Mouse (Mus musculus): ENCODE data around the gene Dync1li1.

The Dync1li1 gene

DNA sequence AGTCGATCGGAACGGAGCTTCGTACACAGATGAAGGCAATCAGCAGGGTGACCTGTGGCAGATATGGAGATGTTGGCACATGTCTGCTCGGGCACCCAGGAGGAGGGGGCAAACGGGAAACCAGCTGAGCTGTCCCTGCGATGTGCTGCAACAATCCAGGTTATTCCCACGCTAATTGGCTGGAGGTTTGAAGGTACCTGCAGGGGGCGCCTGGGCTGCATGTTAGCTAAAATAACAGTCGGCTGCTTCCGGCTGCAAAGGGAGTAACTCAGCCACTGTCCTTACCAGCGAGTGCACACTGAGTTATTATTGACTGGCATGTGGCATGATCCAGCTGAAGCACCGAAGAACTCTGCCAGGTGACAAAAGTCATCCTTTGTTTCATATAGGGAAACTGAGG lies 74.8 kb downstream of the Dync1li1 start:
- no peak for DNase-seq (ENCODE audit: low read depth in 1 of 2, low spot score in 2 of 2)

DNA sequence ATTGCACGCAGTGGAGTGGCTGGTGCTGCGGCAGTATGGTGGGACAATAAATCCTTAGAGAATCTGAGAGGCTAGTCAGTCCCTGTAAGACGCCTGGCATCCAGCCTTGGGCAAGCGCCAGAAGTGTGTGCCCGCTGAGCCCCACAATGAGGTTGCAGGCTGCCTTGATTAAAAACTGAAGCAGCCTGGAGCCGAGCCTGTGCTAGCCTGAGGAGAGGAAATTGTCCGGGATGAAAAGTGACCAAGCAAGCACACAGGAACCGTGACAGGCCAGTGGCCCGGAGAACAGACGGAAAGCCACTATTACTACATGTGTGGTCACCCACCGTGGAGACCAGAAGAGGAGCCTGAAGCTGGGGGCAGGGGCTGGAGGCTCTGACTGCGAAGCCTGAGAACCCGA lies 78.4 kb downstream of the Dync1li1 start:
- DNase-seq (ENCODE audit: low read depth in 1 of 2, low spot score in 2 of 2), result no peak

DNA sequence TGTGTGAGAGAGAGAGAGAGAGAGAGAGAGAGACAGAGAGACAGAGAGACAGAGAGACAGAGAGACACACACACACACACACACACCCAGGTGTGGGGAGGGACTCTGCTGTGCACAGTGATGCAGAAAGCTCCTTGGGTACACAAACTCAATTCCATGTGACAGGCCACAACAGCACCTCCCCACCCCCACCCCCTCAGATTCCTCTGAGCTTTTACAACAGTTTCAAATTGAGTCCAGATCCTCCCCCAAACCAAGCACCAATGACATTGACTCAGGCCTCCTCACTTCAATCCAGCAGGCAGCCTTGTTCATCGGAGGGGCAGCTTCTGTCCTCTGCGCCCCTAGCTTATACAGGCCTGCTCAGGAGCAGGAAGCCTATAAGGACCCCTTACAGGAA lies 78.9 kb downstream of the Dync1li1 start:
- DNase-seq (ENCODE audit: low read depth in 1 of 2, low spot score in 2 of 2), result no peak

DNA sequence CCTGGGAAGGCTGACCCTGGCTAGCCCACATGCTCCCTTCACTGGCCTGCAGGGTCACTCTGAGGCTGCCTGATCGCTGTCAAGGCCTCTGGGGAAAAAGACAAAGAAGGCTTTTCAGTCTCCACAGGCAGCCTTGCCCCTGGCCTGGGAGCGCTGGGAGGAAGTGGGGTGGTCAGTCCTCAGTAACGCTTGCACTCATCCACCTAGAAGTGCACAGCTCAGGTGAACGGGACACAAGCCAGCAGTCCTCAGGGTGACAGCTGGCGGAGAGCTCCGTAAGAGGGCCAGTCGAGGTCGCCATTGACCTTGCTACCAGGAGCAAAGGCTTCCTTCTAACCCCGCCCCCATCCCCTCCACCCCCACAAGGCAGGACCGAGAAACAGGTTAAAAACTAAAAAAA lies 79.5 kb downstream of the Dync1li1 start:
- no peak for DNase-seq (ENCODE audit: low read depth in 1 of 2, low spot score in 2 of 2)

DNA sequence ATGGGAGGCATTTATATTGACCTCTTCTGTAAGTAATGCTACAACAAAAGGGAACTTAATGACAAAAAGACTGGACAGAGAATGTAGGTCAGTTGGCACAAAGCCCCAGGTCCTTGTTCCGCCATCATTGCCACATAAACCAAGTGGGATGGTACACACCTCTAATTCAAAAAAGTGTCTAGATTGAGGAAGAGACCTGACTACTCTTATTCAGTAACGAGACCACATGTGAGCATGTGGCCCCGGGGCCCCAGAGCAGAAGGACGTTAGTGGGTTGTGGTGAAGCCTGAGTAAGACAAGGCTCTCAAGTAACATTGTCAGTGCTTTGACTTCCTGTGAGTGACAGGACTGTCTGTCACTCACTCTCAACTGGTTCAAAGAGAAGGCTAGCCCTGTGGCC lies 81.6 kb downstream of the Dync1li1 start:
- peak; percentile 57 to 66 for DNase-seq (ENCODE audit: low read depth in 1 of 2, low spot score in 2 of 2)

DNA sequence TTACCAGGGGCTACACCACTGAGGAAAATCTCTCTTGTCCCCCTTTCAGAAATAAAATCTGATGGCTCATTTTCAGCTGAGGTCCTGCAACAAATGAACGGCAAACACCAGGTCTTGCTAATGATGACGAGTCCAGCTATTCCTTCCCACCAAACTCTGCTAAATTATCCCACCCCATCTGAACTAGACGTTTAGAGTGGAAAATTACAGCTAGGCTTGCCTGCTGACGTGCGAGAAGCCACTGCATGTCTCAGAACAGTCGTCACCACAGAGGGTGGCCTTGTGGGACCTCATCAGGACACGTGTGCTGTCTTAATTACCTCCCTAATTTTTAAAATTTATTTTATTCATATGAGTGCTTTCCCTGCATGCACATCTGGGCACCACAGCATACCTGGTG lies 83.0 kb downstream of the Dync1li1 start:
- no peak for DNase-seq (ENCODE audit: low read depth in 1 of 2, low spot score in 2 of 2)
